Mouse (Mus musculus): ENCODE results near the gene Stum. TPM values are rescaled to one million over a fixed set of nuclear protein-coding genes. Genes with fewer than 3 reads are reported as not detected.

Stum gene
- polyA plus RNA-seq, 1 experiment from 2014 or later: 23.5 TPM

- peaks cover 50% of the 10 kb centered on the region for H3K4me1 ChIP-seq
- H3K36me3 ChIP-seq: no peaks in the 10 kb centered on the region
- H3K27ac ChIP-seq (replicated peaks): peak overlapping the region; percentile 66
- H3K27me3 ChIP-seq (replicated peaks): no peaks in the 10 kb centered on the region
- H3K9ac ChIP-seq (replicated peaks): no peak overlapping the region
- ATAC-seq (ENCODE audit: low FRiP score): no peak
- H3K9me3 ChIP-seq (replicated peaks): no peaks in the 10 kb centered on the region
- H3K4me2 ChIP-seq: no peak overlapping the region
- H3K4me3 ChIP-seq (replicated peaks): no peak overlapping the region
- WGBS: 63% methylated on average over 3 of the region's 3 CpGs
These were observed 24.6 kb downstream of the Stum start for GRCm38 (mm10) chr1:180458680-180459079.

DNA sequence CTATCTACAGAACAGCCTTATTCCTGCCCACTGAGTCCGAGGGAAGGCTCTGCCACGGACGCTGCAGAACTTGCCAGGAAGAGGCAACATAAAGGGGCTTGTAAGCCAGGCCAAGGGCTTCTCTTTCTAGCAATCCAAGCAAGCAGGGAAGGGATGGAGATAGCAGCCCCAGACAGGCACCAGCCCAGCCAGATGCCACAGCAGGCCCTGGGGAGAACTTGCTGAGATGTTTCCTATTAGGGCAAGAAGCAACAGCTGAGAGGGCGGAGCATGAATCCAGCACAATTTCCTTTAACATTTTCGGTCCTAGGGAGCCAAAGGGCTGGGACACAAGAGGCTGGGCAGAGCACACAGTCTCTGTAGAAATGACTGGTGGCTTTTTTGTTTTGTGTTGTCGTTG is 25.0 kb downstream of the Stum start:
- no peaks in the 10 kb centered on the region for H3K36me3 ChIP-seq
- no peak overlapping the region for H3K4me3 ChIP-seq (replicated peaks)
- no peaks in the 10 kb centered on the region for H3K27me3 ChIP-seq (replicated peaks)
- WGBS: 52% methylated on average over 6 of the region's 6 CpGs
- H3K9ac ChIP-seq (replicated peaks): no peak overlapping the region
- H3K4me1 ChIP-seq: peaks cover 50% of the 10 kb centered on the region
- H3K27ac ChIP-seq (replicated peaks): peak overlapping the region; percentile 66
- no peak overlapping the region for H3K4me2 ChIP-seq
- no peaks in the 10 kb centered on the region for H3K9me3 ChIP-seq (replicated peaks)
- ATAC-seq (ENCODE audit: low FRiP score): no peak

DNA sequence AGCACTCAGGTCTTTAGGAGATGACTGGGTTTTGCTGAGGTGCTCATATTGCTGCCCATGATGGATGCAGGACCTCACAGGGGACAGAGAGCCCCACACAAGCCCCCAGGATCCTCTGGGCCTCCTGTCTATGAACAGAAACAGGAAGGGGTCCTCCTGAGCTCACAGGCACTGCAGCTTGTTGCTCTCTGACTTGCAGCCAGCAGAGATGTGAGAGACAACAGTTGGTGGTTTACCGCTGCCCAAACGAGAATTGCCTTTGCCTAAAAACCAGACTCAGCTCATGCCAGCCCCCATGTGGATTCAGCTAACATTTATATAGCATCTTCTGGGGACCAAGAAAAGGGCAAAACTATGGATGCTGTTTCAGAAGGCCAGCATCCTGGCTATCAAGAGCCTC is 33.7 kb downstream of the Stum start:
- Histone ChIP-seq H3K27ac (replicated peaks) (no peak overlapping the region), H3K36me3 (no peaks in the 10 kb centered on the region), H3K4me2 (no peak overlapping the region), H3K9me3 (replicated peaks) (no peaks in the 10 kb centered on the region), H3K4me3 (replicated peaks) (no peak overlapping the region), H3K4me1 (peaks cover 7% of the 10 kb centered on the region), H3K27me3 (replicated peaks) (no peaks in the 10 kb centered on the region), H3K9ac (replicated peaks) (no peak overlapping the region)
- 56% methylated on average over 2 of the region's 2 CpGs for WGBS
- no peak for ATAC-seq (ENCODE audit: low FRiP score)

DNA sequence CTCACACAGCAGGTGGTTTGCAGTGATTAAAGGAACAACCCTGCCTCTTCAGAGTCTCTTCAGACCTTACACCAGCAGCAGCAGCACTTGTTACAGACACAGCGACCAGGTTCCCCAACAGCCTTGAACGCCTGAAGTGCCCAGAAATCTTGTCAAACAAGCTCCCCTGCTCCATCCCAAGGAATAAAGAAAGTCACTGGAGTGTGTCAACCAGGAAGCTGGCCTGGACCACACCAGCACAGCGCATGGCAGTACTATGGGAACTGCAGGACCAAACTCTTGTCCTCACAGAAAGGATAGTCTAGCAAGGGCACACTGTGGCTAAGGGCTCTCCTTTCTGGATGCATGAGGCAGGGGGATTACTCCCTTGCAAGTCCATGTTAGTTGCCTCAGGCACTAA is 38.9 kb downstream of the Stum start:
- H3K36me3 ChIP-seq: no peaks in the 10 kb centered on the region
- no peak for ATAC-seq (ENCODE audit: low FRiP score)
- no peak overlapping the region for H3K4me3 ChIP-seq (replicated peaks)
- H3K4me1 ChIP-seq: peaks cover 7% of the 10 kb centered on the region
- WGBS: 70% methylated on average over 3 of the region's 3 CpGs
- H3K4me2 ChIP-seq: no peak overlapping the region
- no peaks in the 10 kb centered on the region for H3K9me3 ChIP-seq (replicated peaks)
- H3K27ac ChIP-seq (replicated peaks): no peak overlapping the region
- H3K27me3 ChIP-seq (replicated peaks): no peaks in the 10 kb centered on the region
- H3K9ac ChIP-seq (replicated peaks): no peak overlapping the region

- Histone ChIP-seq H3K27ac (replicated peaks) (no peak overlapping the region), H3K4me1 (peaks cover 9% of the 10 kb centered on the region), H3K27me3 (replicated peaks) (no peaks in the 10 kb centered on the region), H3K4me2 (no peak overlapping the region), H3K9me3 (replicated peaks) (no peaks in the 10 kb centered on the region), H3K36me3 (no peaks in the 10 kb centered on the region), H3K4me3 (replicated peaks) (no peak overlapping the region), H3K9ac (replicated peaks) (no peak overlapping the region)
- ATAC-seq (ENCODE audit: low FRiP score): no peak
- WGBS: 81% methylated on average over 4 of the region's 4 CpGs
These were observed 43.8 kb downstream of the Stum start for GRCm38 (mm10) chr1:180439496-180439895.

GRCm38 (mm10) chr1:180434925-180435324 is 48.4 kb downstream of the Stum start:
- peaks cover 32% of the 10 kb centered on the region for H3K4me1 ChIP-seq
- H3K4me3 ChIP-seq (replicated peaks): no peak overlapping the region
- H3K9ac ChIP-seq (replicated peaks): no peak overlapping the region
- WGBS: 13% methylated on average over 9 of the region's 9 CpGs
- H3K27me3 ChIP-seq (replicated peaks): no peaks in the 10 kb centered on the region
- H3K27ac ChIP-seq (replicated peaks): no peak overlapping the region
- no peaks in the 10 kb centered on the region for H3K9me3 ChIP-seq (replicated peaks)
- H3K4me2 ChIP-seq: 0 out of 2 replicates have a peak overlapping the region, but pooled peaks have one; percentile 7
- H3K36me3 ChIP-seq: no peaks in the 10 kb centered on the region
- ATAC-seq (ENCODE audit: low FRiP score): no peak

DNA sequence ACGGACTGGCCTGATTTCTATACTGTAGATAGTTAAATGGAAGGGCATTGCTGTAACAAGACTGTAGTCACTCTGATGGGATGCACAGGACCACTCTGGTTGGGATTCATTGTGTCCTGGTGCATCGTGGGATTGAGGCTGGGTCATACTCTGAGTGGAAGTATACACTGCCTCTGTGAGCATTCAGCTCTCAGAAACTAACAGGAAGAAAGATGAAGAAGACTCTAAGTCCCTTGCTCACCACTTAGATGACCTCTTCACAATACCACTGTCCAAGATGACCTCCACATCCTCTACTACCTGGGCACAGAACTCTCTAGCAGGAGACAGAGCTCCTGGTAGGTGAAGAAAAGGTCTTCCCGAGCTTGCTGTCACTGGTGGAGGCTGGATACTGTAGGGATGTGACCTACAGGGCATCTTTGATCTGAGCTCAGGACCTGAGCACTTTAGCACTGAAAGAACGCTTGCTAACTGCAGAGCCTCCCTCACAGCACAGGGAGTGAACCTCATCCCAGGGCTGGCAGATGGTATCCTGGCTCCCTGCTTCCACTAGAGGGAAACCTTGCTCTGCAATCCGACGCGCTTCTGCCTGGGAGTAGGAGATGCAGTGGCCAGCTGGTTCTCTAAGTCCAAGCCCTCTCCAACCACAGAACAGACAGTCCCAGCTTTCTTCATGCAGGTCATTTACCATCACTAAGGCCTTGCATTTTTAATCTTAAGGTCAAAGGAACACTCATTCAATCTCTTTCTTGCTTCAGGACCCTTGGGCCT is 49.3 kb downstream of the Stum start:
- H3K9me3 ChIP-seq (replicated peaks): no peaks in the 10 kb centered on the region
- ATAC-seq (ENCODE audit: low FRiP score): peak; percentile 89
- 20% methylated on average over 7 of the region's 7 CpGs for WGBS
- no peaks in the 10 kb centered on the region for H3K27me3 ChIP-seq (replicated peaks)
- no peaks in the 10 kb centered on the region for H3K36me3 ChIP-seq
- H3K4me1 ChIP-seq: peaks cover 32% of the 10 kb centered on the region
- no peak overlapping the region for H3K4me3 ChIP-seq (replicated peaks)
- H3K9ac ChIP-seq (replicated peaks): no peak overlapping the region
- peak overlapping the region; percentile 37; the same call in 1 of the 2 replicates for H3K27ac ChIP-seq (replicated peaks)
- H3K4me2 ChIP-seq: 0 out of 2 replicates have a peak overlapping the region, but pooled peaks have one; percentile 7

DNA sequence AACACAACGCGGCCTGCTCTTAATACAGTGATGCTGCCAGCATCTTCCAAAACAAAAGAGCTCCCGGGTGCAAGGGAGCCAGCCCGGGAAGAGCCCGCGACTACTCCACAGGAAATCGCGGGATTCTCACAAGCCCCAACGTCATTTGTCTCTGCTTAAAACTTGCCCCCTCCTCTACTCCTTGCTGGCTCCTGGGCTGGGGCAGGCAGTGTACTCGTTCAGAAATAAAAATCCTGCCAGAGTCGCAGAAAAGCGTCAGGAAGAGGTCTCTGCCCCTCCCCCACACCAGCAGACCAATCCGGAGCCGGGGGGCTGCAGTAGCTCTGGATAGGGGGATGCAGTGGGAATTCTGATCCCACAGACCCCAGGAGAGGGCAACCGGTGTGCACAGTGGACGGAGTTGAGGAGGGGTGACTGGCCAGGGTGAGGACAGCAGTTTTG is 50.2 kb downstream of the Stum start:
- peak overlapping the region; percentile 33 for H3K4me3 ChIP-seq (replicated peaks)
- no peaks in the 10 kb centered on the region for H3K36me3 ChIP-seq
- peaks cover 34% of the 10 kb centered on the region for H3K4me1 ChIP-seq
- ATAC-seq (ENCODE audit: low FRiP score): peak; percentile 34; the same call in 1 of the 2 replicates
- WGBS: 1% methylated on average over 16 of the region's 16 CpGs
- no peaks in the 10 kb centered on the region for H3K9me3 ChIP-seq (replicated peaks)
- peak overlapping the region; percentile 38 for H3K9ac ChIP-seq (replicated peaks)
- no peaks in the 10 kb centered on the region for H3K27me3 ChIP-seq (replicated peaks)
- peak overlapping the region; percentile 37; the same call in 1 of the 2 replicates for H3K27ac ChIP-seq (replicated peaks)
- H3K4me2 ChIP-seq: peak overlapping the region; percentile 60

- no peak for ATAC-seq (ENCODE audit: low FRiP score)
- H3K9ac ChIP-seq (replicated peaks): no peak overlapping the region
- no peak overlapping the region for H3K4me2 ChIP-seq
- H3K9me3 ChIP-seq (replicated peaks): no peaks in the 10 kb centered on the region
- peaks cover 39% of the 10 kb centered on the region for H3K4me1 ChIP-seq
- H3K27ac ChIP-seq (replicated peaks): 0 out of 2 replicates have a peak overlapping the region, but pooled peaks have one; percentile 37
- no peaks in the 10 kb centered on the region for H3K27me3 ChIP-seq (replicated peaks)
- H3K4me3 ChIP-seq (replicated peaks): no peak overlapping the region
- H3K36me3 ChIP-seq: no peaks in the 10 kb centered on the region
- 62% methylated on average over 12 of the region's 12 CpGs for WGBS
These were observed 51.5 kb downstream of the Stum start for GRCm38 (mm10) chr1:180431833-180432232.

DNA sequence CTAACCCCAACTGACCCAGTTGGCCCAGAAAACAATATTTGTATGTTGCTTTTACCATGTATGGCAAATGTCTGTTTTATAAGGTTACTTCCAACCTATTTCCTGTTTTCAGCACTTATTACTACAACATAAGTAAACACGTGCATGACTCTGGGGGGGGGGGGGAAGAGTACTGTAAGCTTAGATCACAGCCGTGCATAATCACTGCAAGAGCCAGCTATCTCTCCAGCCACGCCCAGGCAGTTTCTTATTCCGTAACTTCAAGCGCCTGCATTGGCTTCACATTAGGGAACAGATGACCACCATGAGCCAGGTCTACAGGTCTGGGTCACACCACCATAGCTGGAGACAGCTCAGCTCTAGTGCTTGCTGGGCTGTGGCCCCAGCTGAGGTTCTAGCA is 53.5 kb downstream of the Stum start:
- Histone ChIP-seq H3K27me3 (replicated peaks) (no peaks in the 10 kb centered on the region), H3K4me3 (replicated peaks) (no peak overlapping the region), H3K9me3 (replicated peaks) (no peaks in the 10 kb centered on the region), H3K4me2 (no peak overlapping the region), H3K27ac (replicated peaks) (no peak overlapping the region), H3K4me1 (peaks cover 33% of the 10 kb centered on the region), H3K9ac (replicated peaks) (no peak overlapping the region), H3K36me3 (no peaks in the 10 kb centered on the region)
- WGBS: 84% methylated on average over 5 of the region's 5 CpGs
- no peak for ATAC-seq (ENCODE audit: low FRiP score)

- Histone ChIP-seq H3K36me3 (no peaks in the 10 kb centered on the region), H3K27me3 (replicated peaks) (no peaks in the 10 kb centered on the region), H3K9ac (replicated peaks) (no peak overlapping the region), H3K27ac (replicated peaks) (no peak overlapping the region), H3K4me1 (peaks cover 25% of the 10 kb centered on the region), H3K9me3 (replicated peaks) (no peaks in the 10 kb centered on the region), H3K4me2 (no peak overlapping the region), H3K4me3 (replicated peaks) (no peak overlapping the region)
- whole genome bisulfite sequencing: 80% methylated on average over 8 of the region's 8 CpGs
- ATAC-seq (ENCODE audit: low FRiP score): no peak
These were observed 54.4 kb downstream of the Stum start for GRCm38 (mm10) chr1:180428871-180429270.

GRCm38 (mm10) chr1:180428101-180428712 is 55.1 kb downstream of the Stum start:
- Histone ChIP-seq H3K36me3 (no peaks in the 10 kb centered on the region), H3K9ac (replicated peaks) (no peak overlapping the region), H3K4me3 (replicated peaks) (no peak overlapping the region), H3K4me2 (no peak overlapping the region), H3K27ac (replicated peaks) (no peak overlapping the region), H3K27me3 (replicated peaks) (no peaks in the 10 kb centered on the region), H3K9me3 (replicated peaks) (no peaks in the 10 kb centered on the region), H3K4me1 (peaks cover 19% of the 10 kb centered on the region)
- ATAC-seq (ENCODE audit: low FRiP score): no peak
- 39% methylated on average over 9 of the region's 9 CpGs for WGBS
